Mouse (Mus musculus) spleen, adult 2 months (tissue): ENCODE measurements at regions not wholly inside any gene's neighbourhood (a gene's known extent, or its start where the extent isn't known, plus 50 kb on each side); places are given as distances from the start of the nearest gene placed in this dataset.

Experiments
- DNase-seq, 2 experiments: peaks; one replicate each; pipeline versions ENCODE4 v3.0.0 to v3.0.0-alpha.2; 2012 to 2021; ENCODE audit warnings: low spot score in 2 of 2, low read depth in 1 of 2
- H3K27ac ChIP-seq: fragments of 200-500 bp; 2 replicates; pipeline ENCODE4 v1.5.1; 2012; ENCODE audit warnings: low read length, inconsistent platforms; ENCODE audit not compliant: insufficient read depth
- H3K27me3 ChIP-seq: fragments of 200-500 bp; 2 replicates; pipeline ENCODE4 v1.6.1; 2012; ENCODE audit warnings: mild to moderate bottlenecking, moderate library complexity, low read length, inconsistent platforms; ENCODE audit not compliant: control insufficient read depth, insufficient read depth
- H3K36me3 ChIP-seq: fragments of 200-500 bp; 2 replicates; pipeline ENCODE4 v1.6.1; 2012; ENCODE audit warnings: mild to moderate bottlenecking, low read length, inconsistent platforms; ENCODE audit not compliant: control insufficient read depth, insufficient read depth
- H3K4me1 ChIP-seq: fragments of 200-500 bp; 2 replicates; pipeline ENCODE4 v1.6.1; 2011; ENCODE audit warnings: inconsistent platforms; ENCODE audit not compliant: control insufficient read depth, insufficient read depth, insufficient read length
- H3K4me3 ChIP-seq: fragments of 200-500 bp; 2 replicates; pipeline ENCODE4 v1.5.1; 2011; ENCODE audit warnings: mild to moderate bottlenecking, inconsistent platforms; ENCODE audit not compliant: insufficient read depth, insufficient read length; ENCODE audit errors: extremely low read depth
- CTCF ChIP-seq: fragments of 200-500 bp; IDR thresholded peaks from 2 replicates; pipeline ENCODE4 v1.5.1; 2011; ENCODE audit warnings: mild to moderate bottlenecking, inconsistent platforms; ENCODE audit not compliant: insufficient read depth, insufficient read length, insufficient replicate concordance; ENCODE audit errors: extremely low read depth
- POLR2A ChIP-seq: fragments of 200-500 bp; IDR thresholded peaks from 2 replicates; pipeline ENCODE4 v1.6.1; 2011; ENCODE audit warnings: low read depth, low read length, inconsistent platforms
- WGBS: fragments of 180-500 bp; shearing (Covaris S2); methylation state at CpG from one replicate; pipeline ENCODE4 v1.1.7; 2018; 5-methylcytosine and 5-hydroxymethylcytosine counted together

- Histone ChIP-seq H3K4me1 (no peaks in the 10 kb centered on the region), H3K27ac (no peak overlapping the region), H3K36me3 (no peaks in the 10 kb centered on the region), H3K4me3 (no peak overlapping the region), H3K27me3 (no peaks in the 10 kb centered on the region)
- TF ChIP-seq CTCF (no peak), POLR2A (no peak)
- 88% methylated on average over 2 of the region's 2 CpGs for WGBS
- DNase-seq = no peak
These were observed 2493.4 kb upstream of the Gm7489 start for GRCm38 (mm10) chr15:51391352-51391751.

DNA sequence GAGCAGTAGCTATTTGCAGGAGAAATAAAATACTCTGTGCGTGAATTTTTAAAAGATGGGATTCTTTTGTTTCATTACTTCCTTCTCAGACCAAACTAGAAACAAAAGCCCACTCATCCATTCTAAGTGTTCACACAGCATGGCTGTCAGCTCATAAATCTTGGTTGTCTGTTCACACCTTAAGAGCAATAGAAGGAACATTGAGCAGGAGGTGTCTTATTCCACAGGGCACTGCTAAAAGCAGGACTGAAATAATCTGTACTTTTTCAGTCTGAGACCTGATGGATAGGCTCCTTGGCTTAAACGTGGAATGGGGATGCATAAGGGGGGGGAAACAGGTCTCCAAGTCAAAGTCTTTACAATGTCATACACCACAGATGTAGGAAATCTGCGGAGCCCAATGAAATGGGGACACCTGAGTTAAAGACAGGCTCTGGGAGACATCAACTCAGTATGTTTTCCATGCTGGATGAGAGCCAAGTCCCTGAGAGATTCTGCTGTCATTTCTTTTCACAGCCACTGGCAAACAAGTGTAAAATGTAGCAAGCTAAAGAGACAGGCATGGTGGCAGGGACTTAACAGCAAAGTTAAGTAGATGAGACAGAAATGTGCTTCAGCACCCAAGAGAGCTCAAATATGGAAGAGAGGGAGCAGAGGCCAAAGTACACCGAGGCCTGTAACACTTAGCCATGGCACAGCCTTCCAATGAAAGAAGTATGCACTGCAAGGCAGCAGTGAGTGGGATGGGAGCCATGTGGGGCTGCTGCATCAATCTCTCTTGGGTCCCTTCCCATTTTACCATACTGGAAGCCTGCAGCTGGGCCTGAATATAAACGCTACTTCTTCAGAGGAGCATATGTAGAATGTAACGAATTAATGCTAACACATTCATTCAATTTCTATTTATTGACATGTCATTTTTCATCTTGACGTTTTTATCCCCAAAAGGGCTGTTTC, 2492.0 kb upstream of the Gm7489 start:
- H3K4me1 ChIP-seq = no peaks in the 10 kb centered on the region
- 77% methylated on average over 7 of the region's 7 CpGs for WGBS
- H3K36me3 ChIP-seq = no peaks in the 10 kb centered on the region
- TF ChIP-seq POLR2A (no peak), CTCF (no peak)
- no peaks in the 10 kb centered on the region for H3K27me3 ChIP-seq
- no peak for DNase-seq
- H3K27ac ChIP-seq = no peak overlapping the region
- H3K4me3 ChIP-seq = no peak overlapping the region

DNA sequence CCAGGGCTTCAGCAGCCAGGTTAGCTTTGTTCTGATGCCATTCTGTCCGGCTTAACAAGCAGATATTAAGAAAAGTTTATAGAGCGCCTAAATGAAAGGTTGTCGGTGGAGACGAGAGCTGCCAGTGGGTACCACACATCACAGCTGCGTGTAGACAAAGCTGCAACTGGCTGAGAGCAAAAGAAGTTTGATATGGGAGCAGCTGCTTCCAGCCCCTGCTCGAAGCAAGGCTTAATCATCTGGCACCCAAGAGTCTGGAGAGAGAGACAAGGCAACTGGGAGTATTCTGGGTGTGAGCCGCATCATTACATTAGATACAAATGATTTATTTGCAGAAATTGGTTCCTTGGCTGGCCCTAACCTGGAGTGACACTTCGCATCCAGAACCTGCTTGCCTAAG, 2488.7 kb upstream of the Gm7489 start:
- H3K4me1 ChIP-seq = no peaks in the 10 kb centered on the region
- WGBS = 86% methylated on average over 8 of the region's 8 CpGs
- H3K27ac ChIP-seq = no peak overlapping the region
- no peak overlapping the region for H3K4me3 ChIP-seq
- TF ChIP-seq POLR2A = no peak
- TF ChIP-seq CTCF = no peak
- DNase-seq = no peak
- H3K36me3 ChIP-seq = no peaks in the 10 kb centered on the region
- H3K27me3 ChIP-seq = no peaks in the 10 kb centered on the region

- DNase-seq = no peak
- TF ChIP-seq POLR2A (no peak), CTCF (no peak)
- Histone ChIP-seq H3K27me3 (no peaks in the 10 kb centered on the region), H3K4me3 (no peak overlapping the region), H3K27ac (no peak overlapping the region), H3K4me1 (no peaks in the 10 kb centered on the region), H3K36me3 (no peaks in the 10 kb centered on the region)
- 93% methylated on average over 3 of the region's 3 CpGs for WGBS
These were observed 2481.1 kb upstream of the Gm7489 start for GRCm38 (mm10) chr15:51403581-51403980.

DNA sequence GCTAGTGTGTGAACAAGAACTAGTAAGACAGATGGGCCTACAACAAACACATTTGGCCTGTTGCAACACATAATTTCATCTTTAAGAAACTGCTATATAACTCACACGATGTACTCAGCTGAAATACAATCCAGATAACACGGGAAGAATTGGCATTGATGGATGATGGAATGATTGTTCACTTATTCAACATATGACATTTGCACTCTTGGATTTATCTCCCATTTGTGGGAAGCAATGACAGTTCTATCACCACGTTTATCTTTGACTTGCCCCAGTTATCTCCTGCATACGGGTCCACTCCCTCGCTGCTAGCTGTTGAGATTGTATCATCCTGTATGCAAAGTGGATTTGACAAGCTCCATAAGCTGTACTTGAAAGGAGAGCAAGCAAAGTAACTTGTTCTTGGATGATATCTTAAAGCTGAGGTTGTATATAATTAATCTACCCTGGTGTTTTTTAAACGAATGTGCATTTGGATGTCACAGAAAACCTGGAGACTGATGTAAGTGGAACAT, 2474.9 kb upstream of the Gm7489 start:
- TF ChIP-seq CTCF = no peak
- no peak for TF ChIP-seq POLR2A
- H3K4me3 ChIP-seq = no peak overlapping the region
- H3K4me1 ChIP-seq = no peaks in the 10 kb centered on the region
- no peaks in the 10 kb centered on the region for H3K36me3 ChIP-seq
- no peaks in the 10 kb centered on the region for H3K27me3 ChIP-seq
- WGBS = 75% methylated on average over 6 of the region's 6 CpGs
- no peak overlapping the region for H3K27ac ChIP-seq
- no peak for DNase-seq

DNA sequence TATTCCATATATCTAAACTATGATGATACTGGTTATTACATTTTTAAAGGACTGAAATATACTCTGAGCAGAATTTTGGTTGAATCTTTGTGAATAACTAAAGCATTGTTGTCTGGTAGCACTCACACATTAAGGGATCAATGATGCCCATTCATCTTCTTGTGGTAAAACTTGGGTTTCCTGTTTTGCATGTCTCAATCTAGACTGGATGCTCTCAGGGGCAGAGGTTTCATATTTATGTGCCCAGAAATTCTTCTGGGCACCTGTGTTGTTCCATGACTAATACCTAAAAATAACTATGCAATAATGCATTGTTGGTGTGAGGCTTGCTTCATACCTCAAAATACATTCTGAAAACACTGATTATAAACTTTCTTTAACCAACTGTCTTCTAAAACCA, 2472.7 kb upstream of the Gm7489 start:
- no peaks in the 10 kb centered on the region for H3K36me3 ChIP-seq
- no peak for TF ChIP-seq POLR2A
- TF ChIP-seq CTCF = no peak
- no peak overlapping the region for H3K4me3 ChIP-seq
- DNase-seq = no peak
- no peaks in the 10 kb centered on the region for H3K27me3 ChIP-seq
- H3K27ac ChIP-seq = no peak overlapping the region
- H3K4me1 ChIP-seq = no peaks in the 10 kb centered on the region

DNA sequence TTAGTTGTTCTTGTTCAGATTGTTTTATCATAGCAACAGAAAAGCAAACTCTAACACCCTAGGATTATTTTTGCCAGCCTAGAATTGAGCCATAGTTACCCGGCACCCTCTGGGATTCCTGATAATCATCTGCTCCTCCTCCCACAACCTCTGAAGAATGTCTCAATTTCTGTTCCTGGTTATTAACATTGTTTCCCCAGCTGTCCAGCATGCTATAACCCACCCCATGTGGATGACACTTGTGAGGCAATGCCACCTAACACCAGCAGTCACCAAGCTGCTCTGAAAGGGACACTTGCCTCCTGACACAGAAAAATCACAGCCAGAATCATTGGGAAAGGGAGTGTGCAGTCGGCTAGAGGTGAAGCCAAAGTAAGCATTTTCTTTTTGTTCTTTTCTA, 2442.1 kb upstream of the Gm7489 start:
- Histone ChIP-seq H3K27me3 (no peaks in the 10 kb centered on the region), H3K27ac (no peak overlapping the region), H3K4me3 (no peak overlapping the region), H3K36me3 (no peaks in the 10 kb centered on the region), H3K4me1 (no peaks in the 10 kb centered on the region)
- TF ChIP-seq CTCF = no peak
- no peak for TF ChIP-seq POLR2A
- no peak for DNase-seq
- 81% methylated on average over 2 of the region's 2 CpGs for WGBS
